Mouse (Mus musculus) C2C12 (cell line): ENCODE measurements around the gene Brd4.

Source experiments
- CEBPB ChIP-seq: IDR thresholded peaks from one replicate; pipeline ENCODE4 v1.6.1; 2011; ENCODE audit warnings: low read depth, mild to moderate bottlenecking, control low read depth, moderate library complexity
- CTCF ChIP-seq: IDR thresholded peaks from one replicate; pipeline ENCODE4 v1.5.1; 2011; ENCODE audit not compliant: control insufficient read depth, insufficient read depth, insufficient read length
- MAX ChIP-seq: IDR thresholded peaks from one replicate; pipeline ENCODE4 v1.6.1; 2011; ENCODE audit warnings: mild to moderate bottlenecking, control low read depth
- USF1 ChIP-seq: IDR thresholded peaks from one replicate; pipeline ENCODE4 v1.6.1; 2011; ENCODE audit warnings: low read depth, mild to moderate bottlenecking, control low read depth, moderate library complexity

DNA sequence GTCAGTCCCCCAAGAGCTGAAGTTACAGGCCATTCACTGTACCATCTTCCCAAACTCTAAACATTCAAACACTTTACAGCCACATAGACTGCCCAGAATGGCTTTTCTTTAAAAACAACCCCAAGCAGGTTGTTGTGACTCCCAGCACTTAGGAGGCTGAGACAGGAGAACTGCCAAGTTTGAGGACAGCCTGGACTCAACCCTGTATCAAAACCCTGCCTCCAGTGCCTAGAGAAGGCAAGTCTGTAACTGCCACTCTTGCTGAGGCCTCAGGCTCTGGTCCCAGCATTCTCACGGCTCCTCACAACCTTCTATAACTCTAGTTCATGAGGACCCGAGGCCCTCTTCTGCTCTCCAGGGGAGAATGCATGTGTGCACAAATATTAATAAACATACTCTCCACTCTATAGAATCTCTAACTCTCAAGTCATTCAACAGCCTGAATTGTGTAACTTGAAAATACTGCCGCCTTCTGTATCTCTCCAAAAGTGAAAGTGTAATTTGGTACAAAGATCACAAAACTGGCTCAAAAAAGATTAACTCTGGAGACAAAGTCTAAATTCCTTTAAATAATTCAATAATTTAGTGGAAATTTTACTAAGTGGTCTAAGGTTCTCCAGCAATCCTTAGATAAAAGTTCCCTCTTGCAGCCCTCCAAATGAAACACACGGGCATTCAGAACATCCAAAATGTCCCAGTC lies 2.8 kb downstream of the Brd4 start:
- no peak for TF ChIP-seq MAX
- no peak for TF ChIP-seq CTCF
- no peak for TF ChIP-seq USF1
- no peak for TF ChIP-seq CEBPB
